Mouse (Mus musculus) erythroblast, embryonic 14.5 days (primary cell): ENCODE measurements around the gene Fam129a. TPM values are rescaled to one million over a fixed set of nuclear protein-coding genes. Genes with fewer than 3 reads are reported as not detected.

Experiments used
- H3K27me3 ChIP-seq: 2 replicates; pipeline ENCODE4 v1.6.1; 2012; ENCODE audit warnings: inconsistent platforms; ENCODE audit not compliant: control insufficient read depth
- H3K36me3 ChIP-seq: 2 replicates; pipeline ENCODE4 v1.6.1; 2012; ENCODE audit warnings: mild to moderate bottlenecking, inconsistent platforms; ENCODE audit not compliant: control insufficient read depth
- H3K4me1 ChIP-seq: 2 replicates; pipeline ENCODE4 v1.6.1; 2012; ENCODE audit warnings: inconsistent platforms; ENCODE audit not compliant: control insufficient read depth
- H3K4me3 ChIP-seq: replicated peaks from 2 replicates; pipeline ENCODE3; 2012; ENCODE audit warnings: moderate library complexity, mild to moderate bottlenecking, inconsistent platforms
- H3K9me3 ChIP-seq: 2 replicates; pipeline ENCODE4 v1.6.1; 2012; ENCODE audit warnings: low read length, inconsistent platforms, mixed read lengths; ENCODE audit not compliant: control insufficient read depth
- GATA1 ChIP-seq: IDR thresholded peaks from 2 replicates; pipeline ENCODE4 v1.6.1; 2012; ENCODE audit warnings: low read length, inconsistent platforms, mixed read lengths
- TAL1 ChIP-seq: IDR thresholded peaks from 3 replicates; pipeline ENCODE4 v1.6.1; 2012; ENCODE audit warnings: low read length, inconsistent platforms, mixed read lengths
- polyA plus RNA-seq: library from polyadenylated mRNA; stranded (reverse); fragments of >175 nt; gene quantifications from 2 replicates; pipeline ENCODE4 v1.2.3, GENCODE M21; 2012

Gene Fam129a
- polyA plus RNA-seq: 0.06 TPM in 2 replicates

DNA sequence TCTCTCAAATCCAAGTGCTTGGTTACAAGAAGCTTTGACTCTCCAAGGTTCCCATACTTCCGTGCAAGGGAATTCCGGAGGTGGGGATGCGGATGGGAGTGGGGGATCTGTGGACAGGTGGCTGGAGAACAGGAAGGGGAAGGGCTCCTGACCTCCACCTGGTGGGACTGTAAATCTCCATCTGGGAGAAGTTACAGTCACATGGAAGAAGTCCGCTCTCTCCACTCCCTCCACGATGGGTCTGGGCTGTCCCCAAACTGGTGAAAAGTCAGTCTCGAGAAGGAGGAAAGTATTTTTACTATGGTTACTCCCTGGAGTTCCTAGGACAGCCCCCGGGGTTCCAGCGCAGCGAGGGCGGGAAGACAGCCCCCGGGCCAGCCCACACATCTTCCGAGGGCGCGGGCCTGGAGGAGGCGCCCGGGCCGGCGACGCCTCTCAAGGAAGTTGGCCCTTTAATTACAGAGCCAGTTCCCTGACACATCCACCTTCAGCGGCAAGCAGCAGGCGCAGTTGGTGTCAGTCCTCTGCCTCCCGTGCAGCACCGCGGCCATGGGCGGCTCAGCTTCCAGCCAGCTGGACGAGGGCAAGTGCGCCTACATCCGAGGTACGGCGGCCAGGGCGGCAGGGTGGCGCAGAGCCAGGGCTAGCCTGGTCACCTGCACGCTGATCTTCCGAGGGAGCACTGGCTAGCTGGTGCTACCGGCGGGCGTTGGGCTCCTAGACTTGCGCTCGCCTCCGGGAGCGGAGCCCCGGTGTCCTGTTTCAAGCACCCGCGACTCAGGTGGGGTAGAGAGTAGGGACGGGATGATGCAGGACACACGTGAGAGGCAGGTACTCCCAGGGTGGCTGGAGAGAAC, at the start of gene Fam129a:
Gene Fam129a, plus strand, starts transcription at position 206 of the 857 bp plus-strand sequence.
- TF ChIP-seq GATA1 (no peak), TAL1 (no peak)
- Histone ChIP-seq H3K4me3 (peak within 1 kb of the TSS; percentile 50), H3K4me1 (peaks cover 8% of the 10 kb centered on the region), H3K9me3 (no peaks in the 10 kb centered on the region), H3K36me3 (no peaks in the 10 kb centered on the region), H3K27me3 (peaks cover 16% of the 10 kb centered on the region)

DNA sequence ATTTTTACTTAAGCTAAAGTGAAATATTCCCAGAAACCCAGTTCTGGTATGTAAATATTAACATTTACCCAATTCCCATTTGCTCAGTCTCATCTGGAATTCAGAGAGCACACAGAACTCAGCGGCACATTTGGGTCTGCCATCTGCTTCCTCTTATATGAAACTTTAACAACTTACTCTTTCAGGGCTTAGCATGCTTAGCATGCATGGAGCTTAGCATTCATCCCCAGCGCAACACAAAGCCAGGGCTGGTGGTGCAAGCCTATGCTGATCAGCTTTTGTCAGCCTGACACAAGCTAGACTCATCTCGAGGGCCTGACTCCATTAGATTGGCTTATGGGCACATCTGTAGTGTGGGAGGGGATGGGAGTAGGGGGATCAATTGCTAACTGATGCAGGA, 44.3 kb upstream of the Fam129a start:
- H3K9me3 ChIP-seq: peaks cover 2% of the 10 kb centered on the region
- TF ChIP-seq GATA1 (no peak), TAL1 (no peak)
- H3K4me1 ChIP-seq: no peaks in the 10 kb centered on the region
- H3K27me3 ChIP-seq: no peaks in the 10 kb centered on the region
- no peak overlapping the region for H3K4me3 ChIP-seq
- H3K36me3 ChIP-seq: no peaks in the 10 kb centered on the region

DNA sequence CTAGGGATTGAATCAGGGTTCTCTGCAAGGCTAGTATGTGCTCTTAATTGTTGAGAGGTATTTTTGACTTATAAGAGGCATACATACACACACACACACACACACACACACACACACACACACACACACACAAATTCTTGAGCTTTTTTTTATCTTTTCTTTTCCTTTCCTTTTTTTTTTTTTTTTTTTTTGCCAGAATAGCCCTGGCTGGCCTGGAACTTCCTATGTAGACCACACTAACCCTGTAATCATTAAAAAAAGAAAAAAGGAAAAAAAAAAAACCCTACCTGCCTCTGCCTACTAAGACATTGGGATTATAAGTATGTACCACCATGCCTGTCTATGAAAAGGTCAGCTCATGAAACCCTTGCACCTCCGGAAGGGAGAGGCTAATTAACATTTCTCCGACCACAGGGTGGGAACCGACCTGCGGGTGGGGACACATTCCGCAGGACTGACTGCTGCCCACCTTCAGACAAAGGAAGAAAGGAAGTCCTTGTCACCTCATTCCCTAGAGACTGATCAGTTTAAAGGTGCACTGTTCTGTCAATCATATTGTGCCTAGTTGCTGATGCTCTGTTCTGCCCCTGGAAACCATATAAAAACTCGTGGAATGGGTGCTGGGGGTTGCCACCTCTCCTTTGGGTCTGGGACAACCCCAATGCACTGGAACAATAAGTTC, 27.0 kb upstream of the Fam129a start:
- Histone ChIP-seq H3K27me3 (no peaks in the 10 kb centered on the region), H3K36me3 (no peaks in the 10 kb centered on the region), H3K4me3 (no peak overlapping the region), H3K9me3 (no peaks in the 10 kb centered on the region), H3K4me1 (no peaks in the 10 kb centered on the region)
- TF ChIP-seq GATA1: no peak
- TF ChIP-seq TAL1: no peak

DNA sequence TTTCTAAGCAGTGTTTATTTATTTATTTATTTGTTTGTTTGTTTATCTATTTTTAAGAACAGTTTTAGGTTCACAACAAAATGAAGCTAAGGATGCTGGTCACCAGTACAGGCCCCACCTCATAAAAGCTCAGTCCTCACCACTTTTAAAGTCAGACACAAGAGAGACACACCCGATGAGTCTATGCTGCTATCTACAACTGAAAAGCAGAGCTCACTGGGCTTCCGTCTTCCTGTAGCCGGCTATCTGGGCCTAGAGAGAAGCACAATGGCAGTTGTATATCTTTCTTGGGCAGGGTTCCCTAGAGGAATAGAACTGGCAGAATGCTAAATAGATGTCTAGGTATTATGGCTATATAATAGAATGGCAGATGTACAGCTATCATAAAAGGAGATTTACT, 26.4 kb upstream of the Fam129a start:
- no peaks in the 10 kb centered on the region for H3K27me3 ChIP-seq
- TF ChIP-seq TAL1: no peak
- no peak for TF ChIP-seq GATA1
- H3K4me1 ChIP-seq: no peaks in the 10 kb centered on the region
- H3K36me3 ChIP-seq: no peaks in the 10 kb centered on the region
- no peak overlapping the region for H3K4me3 ChIP-seq
- no peaks in the 10 kb centered on the region for H3K9me3 ChIP-seq

DNA sequence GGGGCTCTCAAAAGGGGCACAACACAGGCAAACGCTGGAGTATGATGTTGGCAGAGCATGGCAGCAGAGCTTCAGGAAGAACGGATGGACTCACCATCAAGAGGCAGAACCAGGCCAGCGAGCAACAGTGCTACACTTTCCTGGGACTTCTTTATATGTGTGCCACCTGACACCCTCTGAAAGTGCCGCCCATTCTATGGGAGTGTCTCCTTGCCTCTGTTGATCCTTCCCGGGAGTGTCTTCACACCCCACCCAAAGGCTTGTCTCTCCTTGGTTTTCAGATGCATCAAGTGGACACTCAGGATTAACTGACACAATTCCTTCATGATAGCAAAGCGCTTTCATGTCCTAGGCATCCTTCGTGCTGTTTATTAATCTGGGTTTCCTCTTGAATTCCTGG, 25.4 kb upstream of the Fam129a start:
- Histone ChIP-seq H3K27me3 (no peaks in the 10 kb centered on the region), H3K4me1 (no peaks in the 10 kb centered on the region), H3K9me3 (no peaks in the 10 kb centered on the region), H3K36me3 (no peaks in the 10 kb centered on the region), H3K4me3 (no peak overlapping the region)
- no peak for TF ChIP-seq TAL1
- no peak for TF ChIP-seq GATA1

DNA sequence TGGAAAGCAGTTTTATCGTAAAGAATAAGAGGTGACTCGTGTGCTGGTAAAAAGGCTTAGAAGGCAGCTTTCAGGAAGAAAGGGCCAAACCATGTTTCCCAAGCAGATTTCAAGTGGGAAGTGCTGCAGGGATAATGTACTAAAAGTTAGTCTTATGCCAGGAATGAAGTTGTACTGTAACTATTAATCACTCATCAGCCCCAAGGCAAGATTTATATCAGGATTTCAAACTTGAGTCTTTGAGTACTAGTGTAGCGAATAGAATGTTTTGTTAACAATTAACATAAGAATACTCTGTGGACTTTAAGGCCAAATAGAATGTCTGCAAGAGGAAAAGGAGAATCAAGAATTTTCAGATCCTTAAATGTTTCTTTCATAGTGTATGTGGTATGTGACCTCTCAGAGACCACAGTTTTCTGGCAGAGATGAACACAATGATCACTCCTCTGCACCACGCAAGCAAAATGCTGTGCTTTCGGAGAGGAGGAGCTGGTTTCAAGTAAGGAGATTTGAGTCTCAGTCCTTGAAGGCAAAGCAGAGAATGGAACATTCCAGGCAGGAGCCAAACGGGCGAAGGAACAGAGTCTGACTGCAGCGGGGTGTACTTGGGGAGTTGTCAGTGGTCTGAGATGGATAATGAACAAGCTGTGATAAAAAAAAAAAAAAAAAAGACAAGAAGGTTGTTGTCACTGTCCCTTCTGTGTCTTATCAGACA, 21.9 kb upstream of the Fam129a start:
- Histone ChIP-seq H3K27me3 (no peaks in the 10 kb centered on the region), H3K4me1 (no peaks in the 10 kb centered on the region), H3K9me3 (no peaks in the 10 kb centered on the region), H3K4me3 (no peak overlapping the region), H3K36me3 (no peaks in the 10 kb centered on the region)
- TF ChIP-seq GATA1: no peak
- TF ChIP-seq TAL1: no peak

DNA sequence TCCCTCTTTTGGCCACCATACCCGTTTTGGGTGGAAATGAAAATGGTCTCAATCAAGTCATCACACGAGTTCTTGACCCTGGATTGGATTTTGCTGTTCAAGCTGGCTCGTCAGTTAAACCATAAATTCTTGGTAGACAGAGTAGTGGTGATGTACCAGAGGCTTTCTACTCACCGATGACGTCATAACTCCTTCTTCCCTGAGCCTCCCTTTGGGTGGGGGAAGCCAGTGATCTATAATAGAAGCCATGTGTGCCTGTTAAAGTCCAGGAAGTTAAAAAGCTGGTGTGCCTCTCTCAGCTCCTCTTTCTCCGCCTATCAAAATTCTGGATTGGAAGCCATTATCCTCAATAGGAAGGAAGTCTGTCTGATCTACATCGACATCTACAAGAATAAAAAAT, 21.2 kb upstream of the Fam129a start:
- no peaks in the 10 kb centered on the region for H3K36me3 ChIP-seq
- TF ChIP-seq TAL1: no peak
- no peak for TF ChIP-seq GATA1
- no peaks in the 10 kb centered on the region for H3K27me3 ChIP-seq

DNA sequence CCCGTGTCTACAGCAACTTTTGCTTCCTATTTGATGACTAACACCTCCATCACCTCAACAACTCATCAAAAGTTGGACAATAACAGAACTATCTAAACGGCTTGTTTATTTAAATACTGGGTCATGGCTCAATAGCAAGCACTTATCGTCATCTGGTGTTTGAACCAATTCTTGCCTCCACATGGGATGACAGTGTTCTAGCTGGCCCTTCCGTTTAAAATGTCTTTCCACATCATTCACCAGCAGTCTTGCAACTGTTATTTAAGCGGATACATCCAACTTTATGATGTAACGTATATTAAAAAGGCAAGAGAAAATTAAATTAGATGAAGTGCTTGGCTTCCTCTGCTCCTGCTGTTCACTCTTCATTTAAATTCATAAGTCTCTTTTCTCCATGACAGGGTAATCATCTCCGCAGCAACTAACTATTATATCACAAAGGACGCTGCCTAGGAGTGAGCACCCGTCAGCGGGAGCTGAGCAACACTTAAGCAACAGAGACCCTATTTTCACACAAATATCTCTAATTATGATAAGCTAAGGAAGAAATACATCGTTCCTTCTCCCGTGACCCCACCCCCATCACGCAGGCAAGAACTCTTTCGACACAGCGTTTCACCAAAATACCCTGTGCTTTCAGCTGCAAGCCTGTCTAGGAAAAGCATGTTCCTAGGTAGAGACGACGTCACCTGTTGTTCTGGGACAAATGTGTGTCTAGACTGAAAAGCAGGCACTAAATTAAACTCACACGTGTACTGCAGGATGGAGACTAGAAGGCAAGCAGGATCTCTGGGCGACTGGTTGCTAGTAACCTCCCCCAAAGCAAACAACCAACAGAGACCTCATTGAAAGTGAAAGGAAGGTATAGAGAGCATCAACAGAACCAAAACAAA, 20.2 kb upstream of the Fam129a start:
- Histone ChIP-seq H3K4me3 (no peak overlapping the region), H3K36me3 (no peaks in the 10 kb centered on the region), H3K27me3 (no peaks in the 10 kb centered on the region), H3K4me1 (no peaks in the 10 kb centered on the region), H3K9me3 (no peaks in the 10 kb centered on the region)
- TF ChIP-seq TAL1: no peak
- no peak for TF ChIP-seq GATA1

More for the DNA sequence above, 21.2 kb upstream of the Fam129a start:
- no peaks in the 10 kb centered on the region for H3K9me3 ChIP-seq
- no peaks in the 10 kb centered on the region for H3K4me1 ChIP-seq
- H3K4me3 ChIP-seq: no peak overlapping the region

DNA sequence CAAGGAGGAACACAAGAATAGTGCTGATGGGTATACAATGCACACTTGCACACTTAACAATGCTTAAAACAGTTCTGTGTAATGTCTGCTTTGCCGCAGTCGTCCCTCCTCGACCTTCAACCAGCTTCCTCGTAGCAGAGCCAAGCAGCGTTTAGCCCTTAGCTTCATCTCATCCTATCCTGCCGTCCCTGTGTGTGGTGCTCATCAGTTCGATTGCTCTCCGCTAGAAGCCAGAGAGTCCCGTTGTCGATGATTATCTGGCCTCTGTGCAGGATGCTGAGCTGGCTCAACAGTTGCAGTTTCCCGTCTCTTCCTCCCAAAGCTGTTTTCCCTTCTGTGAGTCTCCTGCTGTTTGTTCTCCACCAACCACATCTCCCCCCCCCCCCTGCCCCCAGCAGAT, 10.4 kb upstream of the Fam129a start:
- H3K4me3 ChIP-seq: no peak overlapping the region
- H3K27me3 ChIP-seq: no peaks in the 10 kb centered on the region
- no peaks in the 10 kb centered on the region for H3K4me1 ChIP-seq
- TF ChIP-seq GATA1 (no peak), TAL1 (no peak)
- no peaks in the 10 kb centered on the region for H3K9me3 ChIP-seq
- H3K36me3 ChIP-seq: no peaks in the 10 kb centered on the region
